Mouse (Mus musculus) embryonic facial prominence, embryonic 14.5 days (tissue): Measurements from ENCODE around the gene Mypn. TPM values are rescaled to one million over a fixed set of nuclear protein-coding genes. Genes with fewer than 3 reads are reported as not detected.

Source experiments
- ATAC-seq: fragments of 200-750 bp; cut with Nextera tagmentation; 2 replicates; pipeline ENCODE4 v1.8.0; 2017; ENCODE audit warnings: low read depth, moderate number of reproducible peaks, moderate TSS enrichment
- DNase-seq: peaks from one replicate; pipeline ENCODE4 v3.0.0-alpha.2; 2015; ENCODE audit warnings: low spot score
- H3K27ac ChIP-seq: fragments of 300-500 bp; sonication (generic); replicated peaks from 2 replicates; pipeline ENCODE4 v1.5.1; 2014; ENCODE audit warnings: low read depth, mild to moderate bottlenecking, low read length, moderate library complexity
- H3K27me3 ChIP-seq: fragments of 300-500 bp; sonication (generic); replicated peaks from 2 replicates; pipeline ENCODE4 v1.6.1; 2014; ENCODE audit warnings: low read length; ENCODE audit not compliant: control insufficient read depth, insufficient read depth
- H3K36me3 ChIP-seq: fragments of 300-500 bp; sonication (generic); 2 replicates; pipeline ENCODE4 v1.6.1; 2014; ENCODE audit warnings: low read length, mixed read lengths; ENCODE audit not compliant: control insufficient read depth, insufficient read depth
- H3K4me1 ChIP-seq: fragments of 300-500 bp; sonication (generic); 2 replicates; pipeline ENCODE4 v1.6.1; 2014; ENCODE audit warnings: antibody characterized with exemption, low read length; ENCODE audit not compliant: control insufficient read depth, insufficient read depth
- H3K4me2 ChIP-seq: fragments of 300-500 bp; sonication (generic); 2 replicates; pipeline ENCODE4 v1.6.1; 2014; ENCODE audit warnings: low read depth, mild to moderate bottlenecking, low read length, moderate library complexity, mixed read lengths
- H3K4me3 ChIP-seq: fragments of 300-500 bp; sonication (generic); 2 replicates; pipeline ENCODE4 v1.5.1; 2014; ENCODE audit warnings: low read depth, mild to moderate bottlenecking, low read length
- H3K9ac ChIP-seq: fragments of 300-500 bp; sonication (generic); 2 replicates; pipeline ENCODE4 v1.6.1; 2014; ENCODE audit warnings: low read depth, mild to moderate bottlenecking, low read length, moderate library complexity, mixed read lengths
- H3K9me3 ChIP-seq: fragments of 300-500 bp; sonication (generic); 2 replicates; pipeline ENCODE4 v1.6.1; 2016; ENCODE audit warnings: low read length; ENCODE audit not compliant: control insufficient read depth
- WGBS: fragments of 180-500 bp; shearing (Covaris S2); extraction: QIAGEN DNeasy Blood & Tissue Kit; methylation state at CpG from one replicate; pipeline ENCODE4 v1.1.7; 2014; 5-methylcytosine and 5-hydroxymethylcytosine counted together
- polyA plus RNA-seq: library from polyadenylated mRNA; unstranded; fragments of >200 nt; fragmentation: Nextera tagmentation; extraction: Ambion mirVana; gene quantifications from 2 replicates; pipeline ENCODE4 v1.2.1, GENCODE M21; 2014

Mypn gene
- polyA plus RNA-seq, 1 experiment from 2014 or later, result 11.2 TPM

DNA sequence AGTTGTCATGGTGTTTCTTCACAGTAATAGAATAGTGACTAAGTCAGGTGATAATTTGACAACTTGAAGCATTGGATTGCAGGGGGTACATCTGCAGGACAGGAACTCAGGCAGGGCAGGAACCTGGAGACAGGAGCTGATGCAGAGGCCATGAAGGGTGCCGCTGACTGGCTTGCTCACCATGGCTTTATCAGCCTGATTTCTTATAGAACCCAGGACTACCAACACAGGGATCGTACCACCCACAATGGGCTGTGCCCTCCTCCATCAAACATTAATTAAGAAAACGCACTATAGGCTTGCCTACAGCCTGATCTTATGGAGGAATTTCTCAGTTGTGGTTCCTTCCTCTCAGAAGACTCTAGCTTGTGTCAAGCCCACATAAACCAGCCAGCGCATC is 70.4 kb downstream of the Mypn start:
- H3K4me2 ChIP-seq, result no peak overlapping the region
- no peaks in the 10 kb centered on the region for H3K9me3 ChIP-seq
- H3K27ac ChIP-seq, result no peak overlapping the region
- no peaks in the 10 kb centered on the region for H3K36me3 ChIP-seq
- DNase-seq (no peak), ATAC-seq (no peak)
- H3K27me3 ChIP-seq, result no peaks in the 10 kb centered on the region
- no peak overlapping the region for H3K4me3 ChIP-seq
- no peaks in the 10 kb centered on the region for H3K4me1 ChIP-seq
- 89% methylated on average over 4 of the region's 4 CpGs for WGBS
- H3K9ac ChIP-seq, result no peak overlapping the region

DNA sequence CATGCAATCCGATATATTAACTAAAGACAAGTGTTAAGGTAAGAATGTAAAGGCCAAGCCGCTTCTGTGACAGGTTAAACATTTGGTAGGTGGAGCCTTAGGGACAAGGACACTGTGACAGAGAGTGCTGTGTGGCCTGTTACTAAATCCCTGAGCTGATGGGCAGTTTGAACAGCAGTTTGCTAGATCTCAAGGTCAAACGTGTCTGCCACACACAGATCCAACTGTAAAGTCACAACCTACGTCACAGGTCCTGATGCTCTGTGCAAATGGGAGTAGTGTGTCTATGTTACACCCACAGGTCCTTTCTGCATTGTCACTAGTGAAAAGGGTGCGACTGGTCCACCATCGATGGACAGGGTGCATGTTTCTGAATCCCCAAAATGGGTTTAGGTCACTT is 71.4 kb downstream of the Mypn start:
- Histone ChIP-seq H3K4me2 (no peak overlapping the region), H3K9me3 (no peaks in the 10 kb centered on the region), H3K27ac (no peak overlapping the region), H3K27me3 (no peaks in the 10 kb centered on the region), H3K4me1 (no peaks in the 10 kb centered on the region), H3K9ac (no peak overlapping the region), H3K36me3 (no peaks in the 10 kb centered on the region), H3K4me3 (no peak overlapping the region)
- 82% methylated on average over 6 of the region's 6 CpGs for WGBS
- no peak for DNase-seq
- no peak for ATAC-seq

DNA sequence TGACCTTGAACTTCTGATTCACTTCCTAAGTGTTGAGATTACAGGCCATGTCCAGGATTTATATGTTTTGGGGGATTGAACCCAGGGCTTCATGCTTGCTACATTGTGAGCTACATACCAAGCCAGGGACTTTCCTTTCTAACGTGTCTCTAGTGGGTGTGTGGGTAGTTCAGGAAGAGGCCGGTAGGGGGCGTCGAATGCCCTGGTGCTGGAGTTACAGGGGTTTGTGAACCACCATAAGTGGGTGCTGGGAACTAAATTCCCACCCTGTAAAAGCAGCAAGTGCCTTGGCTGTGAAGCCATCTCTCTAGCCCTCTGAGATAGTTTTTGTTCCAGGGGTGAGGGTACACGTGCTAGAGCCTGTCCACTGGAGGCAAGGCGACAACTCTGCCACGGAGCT is 73.3 kb downstream of the Mypn start:
- H3K9ac ChIP-seq, result no peak overlapping the region
- no peaks in the 10 kb centered on the region for H3K27me3 ChIP-seq
- DNase-seq, result no peak
- no peaks in the 10 kb centered on the region for H3K36me3 ChIP-seq
- H3K4me3 ChIP-seq, result no peak overlapping the region
- WGBS, result 71% methylated on average over 7 of the region's 7 CpGs
- no peak overlapping the region for H3K27ac ChIP-seq
- no peak overlapping the region for H3K4me2 ChIP-seq
- no peaks in the 10 kb centered on the region for H3K4me1 ChIP-seq
- no peaks in the 10 kb centered on the region for H3K9me3 ChIP-seq
- no peak for ATAC-seq

DNA sequence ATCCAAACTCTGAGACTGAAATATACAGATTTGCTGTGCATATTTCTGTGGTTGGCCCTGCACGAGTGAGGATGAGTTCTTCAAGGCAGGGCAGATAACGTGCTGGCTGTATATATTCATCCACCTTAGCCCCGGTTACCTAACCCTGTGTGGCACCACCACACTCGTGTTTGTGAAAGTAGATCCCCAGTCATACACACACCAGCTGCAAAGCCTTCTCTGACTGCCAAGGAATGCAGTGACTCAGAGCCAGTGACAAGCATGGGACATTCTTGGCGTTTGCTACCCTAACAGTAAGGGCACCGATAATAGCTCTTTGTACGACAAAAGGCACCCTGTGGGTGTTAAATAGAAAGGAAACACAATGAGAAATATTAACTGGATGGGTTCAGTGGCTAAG is 75.5 kb downstream of the Mypn start:
- Histone ChIP-seq H3K27me3 (no peaks in the 10 kb centered on the region), H3K9ac (no peak overlapping the region), H3K4me3 (no peak overlapping the region), H3K4me1 (no peaks in the 10 kb centered on the region), H3K27ac (no peak overlapping the region), H3K36me3 (no peaks in the 10 kb centered on the region), H3K9me3 (no peaks in the 10 kb centered on the region), H3K4me2 (no peak overlapping the region)
- ATAC-seq (0 out of 2 replicates have a peak, but pooled peaks have one; percentile 33), DNase-seq (peak; percentile 27)
- WGBS, result 61% methylated on average over 7 of the region's 7 CpGs

DNA sequence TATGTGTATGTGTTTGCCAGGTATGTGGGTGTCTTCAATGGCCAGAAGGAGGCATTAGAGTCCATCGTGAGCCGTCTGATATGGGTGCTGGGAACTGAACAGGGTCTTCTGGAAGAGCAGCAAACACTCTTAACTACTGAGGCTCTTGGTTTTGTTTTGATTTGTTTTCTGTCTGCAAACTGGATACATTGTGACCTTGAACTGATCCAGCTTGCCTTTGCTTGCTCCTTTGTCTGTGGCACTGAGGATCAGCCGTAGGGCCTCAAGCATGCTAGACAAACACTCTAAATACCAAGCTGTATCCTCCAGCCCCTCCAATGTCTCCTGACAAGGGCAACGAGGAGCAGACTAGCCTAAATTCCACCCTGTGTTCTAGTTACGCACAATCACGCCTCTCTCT is 76.6 kb downstream of the Mypn start:
- no peak for DNase-seq
- no peaks in the 10 kb centered on the region for H3K9me3 ChIP-seq
- no peaks in the 10 kb centered on the region for H3K36me3 ChIP-seq
- H3K27me3 ChIP-seq, result no peaks in the 10 kb centered on the region
- H3K9ac ChIP-seq, result no peak overlapping the region
- 85% methylated on average over 6 of the region's 6 CpGs for WGBS
- H3K4me3 ChIP-seq, result no peak overlapping the region
- H3K27ac ChIP-seq, result no peak overlapping the region
- no peaks in the 10 kb centered on the region for H3K4me1 ChIP-seq
- no peak for ATAC-seq
- no peak overlapping the region for H3K4me2 ChIP-seq

DNA sequence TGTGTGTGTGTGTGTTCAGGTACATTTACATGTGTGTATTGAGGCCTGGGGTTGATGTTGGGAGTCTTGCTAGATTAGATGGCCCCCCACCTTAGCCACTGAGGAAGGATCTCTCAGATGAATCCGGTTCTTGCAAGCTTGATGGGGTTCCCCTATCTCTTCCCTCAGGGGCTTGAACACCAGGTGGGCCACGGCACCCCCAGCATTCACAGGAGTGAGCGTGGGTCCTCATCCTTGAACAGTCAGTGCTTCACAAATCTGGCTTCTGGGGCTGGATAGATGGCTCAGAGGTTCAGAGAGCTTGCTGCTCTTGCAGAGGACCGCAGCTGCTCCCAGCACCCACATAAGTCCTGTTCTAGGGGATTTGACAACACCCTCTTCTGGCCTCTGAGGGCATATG is 77.6 kb downstream of the Mypn start:
- H3K27me3 ChIP-seq, result no peaks in the 10 kb centered on the region
- no peaks in the 10 kb centered on the region for H3K36me3 ChIP-seq
- H3K9ac ChIP-seq, result no peak overlapping the region
- H3K4me2 ChIP-seq, result no peak overlapping the region
- no peak overlapping the region for H3K4me3 ChIP-seq
- no peak for DNase-seq
- H3K4me1 ChIP-seq, result no peaks in the 10 kb centered on the region
- no peak overlapping the region for H3K27ac ChIP-seq
- no peak for ATAC-seq
- no peaks in the 10 kb centered on the region for H3K9me3 ChIP-seq
- 73% methylated on average over 4 of the region's 4 CpGs for WGBS

DNA sequence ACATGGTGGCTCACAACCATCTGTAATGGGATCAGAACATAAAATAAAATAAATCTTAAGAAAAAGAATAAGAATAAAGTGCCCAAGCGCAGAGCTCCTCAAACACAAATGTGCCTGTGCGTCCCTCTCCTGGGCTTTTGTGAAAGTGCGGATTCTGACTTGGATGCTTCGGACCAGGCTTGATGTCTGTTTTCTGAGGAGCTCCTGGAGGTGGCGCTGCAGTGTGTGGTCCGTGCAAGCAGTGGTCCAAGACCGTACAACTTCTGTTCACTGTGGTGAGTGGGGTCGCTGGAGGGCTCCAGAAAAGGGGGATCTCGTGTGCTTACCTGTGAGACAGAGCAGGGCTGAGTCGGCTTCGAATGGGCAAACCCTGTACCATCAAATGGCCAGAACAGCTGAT is 78.4 kb downstream of the Mypn start:
- 39% methylated on average over 11 of the region's 11 CpGs for WGBS
- Histone ChIP-seq H3K36me3 (no peaks in the 10 kb centered on the region), H3K27ac (no peak overlapping the region), H3K27me3 (no peaks in the 10 kb centered on the region), H3K4me2 (no peak overlapping the region), H3K4me3 (no peak overlapping the region), H3K9ac (no peak overlapping the region), H3K4me1 (no peaks in the 10 kb centered on the region), H3K9me3 (no peaks in the 10 kb centered on the region)
- DNase-seq, result no peak
- ATAC-seq, result no peak

DNA sequence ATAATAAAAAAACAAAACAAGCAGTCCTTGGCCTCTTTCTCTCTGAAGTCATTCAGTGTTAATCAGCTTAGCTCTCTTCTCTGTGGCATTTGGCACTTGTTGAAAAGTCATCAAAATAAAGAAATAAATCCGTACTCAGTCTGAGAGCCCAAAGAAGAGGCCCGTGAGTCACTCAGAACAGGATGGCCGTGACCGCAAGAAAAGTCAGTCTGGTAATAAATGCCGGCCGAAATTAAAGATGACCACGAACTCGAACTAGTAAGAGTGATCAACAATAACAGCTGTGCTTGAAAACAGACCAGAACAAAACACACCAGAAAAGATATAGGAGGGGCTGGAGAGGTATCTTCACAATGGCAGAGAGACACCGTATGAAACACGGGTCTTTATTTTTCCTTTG is 79.7 kb downstream of the Mypn start:
- Histone ChIP-seq H3K4me1 (no peaks in the 10 kb centered on the region), H3K36me3 (no peaks in the 10 kb centered on the region), H3K27me3 (no peaks in the 10 kb centered on the region), H3K4me2 (no peak overlapping the region), H3K9me3 (no peaks in the 10 kb centered on the region), H3K27ac (no peak overlapping the region), H3K9ac (no peak overlapping the region), H3K4me3 (no peak overlapping the region)
- ATAC-seq, result no peak
- no peak for DNase-seq
- WGBS, result 91% methylated on average over 10 of the region's 10 CpGs

DNA sequence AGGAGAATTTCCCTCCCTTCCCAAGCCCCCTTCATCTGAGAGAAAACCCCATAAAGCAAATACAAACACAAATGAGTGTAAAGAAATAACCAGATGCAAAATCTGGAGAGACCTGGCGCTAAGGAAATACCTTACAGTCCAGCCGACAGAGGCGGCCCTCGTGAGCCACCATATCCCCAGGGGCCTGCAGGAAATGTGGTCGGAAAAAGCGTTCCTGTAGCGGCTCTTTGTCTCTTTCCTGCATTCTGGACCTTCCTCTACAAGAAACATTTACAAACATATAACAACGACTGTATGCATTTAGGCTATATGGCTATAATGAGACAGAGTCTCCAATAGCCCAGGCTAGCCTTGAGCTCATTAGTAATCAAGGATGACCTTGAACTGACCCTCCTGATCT is 80.6 kb downstream of the Mypn start:
- H3K27me3 ChIP-seq, result no peaks in the 10 kb centered on the region

More for the DNA sequence above, 80.6 kb downstream of the Mypn start:
- DNase-seq (no peak), ATAC-seq (no peak)
- WGBS, result 77% methylated on average over 8 of the region's 8 CpGs
- Histone ChIP-seq H3K4me3 (no peak overlapping the region), H3K4me1 (no peaks in the 10 kb centered on the region), H3K27ac (no peak overlapping the region), H3K4me2 (no peak overlapping the region), H3K9me3 (no peaks in the 10 kb centered on the region), H3K9ac (no peak overlapping the region), H3K36me3 (no peaks in the 10 kb centered on the region)
